Mouse (Mus musculus) mouse embryonic stem cell (cell line): Measurements from ENCODE around the gene Ctbp2.

Experiments
- in situ Hi-C, 2 experiments: fragments of 300-500 bp; cut with MboI; formaldehyde crosslinking; loops; 1 replicate in 1 of 2; 3 replicates in 1 of 2; pipeline ENCODE4 v1.14.3; 2019 to 2020; ENCODE audit warnings: low sequenced_read_pairs in 2 of 2, low pct_unique_long_range_greater_than_20kb in 1 of 2, mixed read lengths in 1 of 2; ENCODE audit not compliant: unreplicated experiment in 1 of 2

Ctbp2 gene

GRCm38 (mm10) chr7:133123999-133124700 lies at the start of gene Ctbp2:
Gene Ctbp2, minus strand, starts transcription at chr7:133124354.
- in situ Hi-C loops, result no loop called here

GRCm38 (mm10) chr7:133171403-133172032 lies 47.4 kb upstream of the Ctbp2 start:
- in situ Hi-C loops, result no loop called here

GRCm38 (mm10) chr7:133168928-133169327 lies 44.8 kb upstream of the Ctbp2 start:
- in situ Hi-C loops, result no loop called here

- in situ Hi-C loops, result no loop called here
Observed at GRCm38 (mm10) chr7:133167903-133168302, 43.7 kb upstream of the Ctbp2 start.

GRCm38 (mm10) chr7:133164770-133165169 lies 40.6 kb upstream of the Ctbp2 start:
- in situ Hi-C loops, result no loop called here

GRCm38 (mm10) chr7:133163011-133163410 lies 38.9 kb upstream of the Ctbp2 start:
- in situ Hi-C loops, result no loop called here

- in situ Hi-C loops, result no loop called here
Observed at GRCm38 (mm10) chr7:133162131-133162530, 38.0 kb upstream of the Ctbp2 start.

- in situ Hi-C loops, result no loop called here
Observed at GRCm38 (mm10) chr7:133161362-133162080, 37.4 kb upstream of the Ctbp2 start.

GRCm38 (mm10) chr7:133159519-133159918 lies 35.4 kb upstream of the Ctbp2 start:
- in situ Hi-C loops, result no loop called here

GRCm38 (mm10) chr7:133155621-133156020 lies 31.5 kb upstream of the Ctbp2 start:
- in situ Hi-C loops, result no loop called here

GRCm38 (mm10) chr7:133154846-133155245 lies 30.7 kb upstream of the Ctbp2 start:
- in situ Hi-C loops, result no loop called here

- in situ Hi-C loops, result no loop called here
Observed at GRCm38 (mm10) chr7:133139689-133140336, 15.7 kb upstream of the Ctbp2 start.

- in situ Hi-C loops, result loop anchor here (5.0 kb wide), 2 partner anchors 76 to 101 kb away; no protein-coding TSS in a partner anchor
Observed at GRCm38 (mm10) chr7:133133552-133133951, 9.4 kb upstream of the Ctbp2 start.

GRCm38 (mm10) chr7:133132702-133133101 lies 8.5 kb upstream of the Ctbp2 start:
- in situ Hi-C loops, result loop anchor here (5.0 kb wide), 2 partner anchors 75 to 100 kb away; no protein-coding TSS in a partner anchor

- in situ Hi-C loops, result no loop called here
Observed at GRCm38 (mm10) chr7:133124701-133125485, 739 bp upstream of the Ctbp2 start.

GRCm38 (mm10) chr7:133123244-133123998 lies 733 bp downstream of the Ctbp2 start, which contains the start of gene Fgfr2:
Gene Fgfr2, minus strand, starts transcription at chr7:133123350.
- in situ Hi-C loops, result no loop called here

- in situ Hi-C loops, result no loop called here
Observed at GRCm38 (mm10) chr7:133122379-133123243, 1.5 kb downstream of the Ctbp2 start.
